Mouse (Mus musculus) spleen, adult 2 months (tissue): ENCODE results near the gene Ptpdc1.

ENCODE experiments used
- CTCF ChIP-seq: fragments of 200-500 bp; IDR thresholded peaks from 2 replicates; pipeline ENCODE4 v1.5.1; 2011; ENCODE audit warnings: mild to moderate bottlenecking, inconsistent platforms; ENCODE audit not compliant: insufficient read depth, insufficient read length, insufficient replicate concordance; ENCODE audit errors: extremely low read depth
- POLR2A ChIP-seq: fragments of 200-500 bp; IDR thresholded peaks from 2 replicates; pipeline ENCODE4 v1.6.1; 2011; ENCODE audit warnings: low read depth, low read length, inconsistent platforms

DNA sequence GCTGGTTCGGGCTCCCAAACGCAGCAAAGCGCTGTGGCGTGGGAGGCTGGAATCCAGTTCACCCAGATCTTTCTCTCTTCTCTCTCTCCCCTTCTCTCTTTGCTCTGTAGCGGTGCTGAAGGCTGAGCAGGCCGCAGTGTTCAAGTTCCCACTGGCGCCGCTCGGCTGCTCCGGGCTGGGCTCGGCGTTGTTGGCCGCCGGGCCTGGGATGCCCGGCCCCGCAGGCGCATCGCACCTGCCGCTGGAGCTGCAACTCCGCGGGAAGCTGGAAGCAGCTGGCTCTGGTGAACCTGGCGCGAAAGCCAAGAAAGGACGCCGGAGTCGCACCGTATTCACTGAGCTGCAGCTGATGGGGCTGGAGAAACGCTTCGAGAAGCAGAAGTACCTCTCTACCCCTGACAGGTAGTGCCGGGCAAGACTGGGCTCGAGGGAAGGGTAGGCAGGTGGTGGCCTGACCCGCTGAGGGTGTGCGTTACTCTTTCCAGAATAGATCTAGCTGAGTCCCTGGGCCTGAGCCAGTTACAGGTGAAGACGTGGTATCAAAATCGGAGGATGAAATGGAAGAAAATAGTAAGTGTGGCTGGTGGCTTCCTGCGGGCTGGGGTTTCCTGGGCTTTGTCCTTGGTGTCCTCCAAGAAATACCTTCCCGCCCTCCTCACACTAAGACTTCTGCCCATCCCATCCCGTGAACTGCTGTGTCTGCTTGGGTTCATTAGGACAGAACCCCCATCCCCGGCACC lies 39.6 kb upstream of the Ptpdc1 start:
- TF ChIP-seq CTCF (no peak), POLR2A (no peak)
